Mouse (Mus musculus) hematopoietic stem cell, adult 5-6 weeks (primary cell): ENCODE data around the gene Lbp. TPM values are rescaled to one million over a fixed set of nuclear protein-coding genes. Genes with fewer than 3 reads are reported as not detected.

Experiments
- ATAC-seq, 2 experiments: fragments of 125-278 bp in 1 of 2; replicated peaks in 1 of 2; 2 replicates each; pipeline ENCODE4 v1.8.0; 2016 to 2017; ENCODE audit warnings: inconsistent platforms in 2 of 2, mild to moderate bottlenecking in 2 of 2, moderate number of reproducible peaks in 2 of 2, low read depth in 1 of 2, moderate TSS enrichment in 1 of 2; ENCODE audit not compliant: low FRiP score in 2 of 2, poor library complexity in 2 of 2, severe bottlenecking in 2 of 2, insufficient read depth in 1 of 2, low TSS enrichment in 1 of 2
- total RNA-seq: library from RNA; stranded (forward); fragments of 172-1452, 232-1000 nt; gene quantifications from 2 replicates; pipeline ENCODE4 v1.2.3, GENCODE M21; 2017

Lbp gene
- total RNA-seq, 1 experiment from 2014 or later = 43.5 TPM

DNA sequence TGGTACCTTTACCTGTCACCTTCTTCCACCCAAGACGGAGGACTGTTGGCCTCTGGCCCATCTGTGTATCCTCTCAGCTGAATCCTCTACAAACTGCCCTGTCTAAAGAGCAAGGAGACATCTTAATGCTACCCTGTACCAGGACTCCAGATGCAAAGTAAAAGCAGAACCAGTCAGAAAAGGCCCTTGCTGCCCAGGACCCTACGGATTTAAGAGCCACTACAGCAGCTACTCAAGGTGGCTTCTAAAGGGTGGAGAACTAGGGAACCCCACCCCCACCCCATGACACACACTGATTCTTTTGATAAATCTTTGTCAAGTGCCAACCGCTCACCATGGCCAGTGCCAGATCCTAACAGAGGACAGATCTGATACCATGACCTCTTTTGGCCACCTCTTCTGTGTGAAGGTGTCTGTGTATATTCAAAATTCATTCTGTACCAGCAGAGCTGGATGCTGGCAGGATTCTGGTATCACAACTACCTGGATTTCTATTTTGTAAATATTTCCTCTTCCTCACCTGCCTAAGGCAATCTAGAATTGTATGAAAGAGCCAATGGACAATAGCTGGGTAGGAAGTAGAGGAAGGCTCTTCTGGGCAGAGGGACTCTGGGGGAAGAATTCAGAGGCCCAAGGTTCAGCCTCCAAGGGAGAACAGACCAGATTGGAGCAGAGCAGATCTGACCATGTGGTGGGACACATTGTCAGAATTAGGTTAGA lies 46.7 kb downstream of the Lbp start:
- ATAC-seq = no peak

DNA sequence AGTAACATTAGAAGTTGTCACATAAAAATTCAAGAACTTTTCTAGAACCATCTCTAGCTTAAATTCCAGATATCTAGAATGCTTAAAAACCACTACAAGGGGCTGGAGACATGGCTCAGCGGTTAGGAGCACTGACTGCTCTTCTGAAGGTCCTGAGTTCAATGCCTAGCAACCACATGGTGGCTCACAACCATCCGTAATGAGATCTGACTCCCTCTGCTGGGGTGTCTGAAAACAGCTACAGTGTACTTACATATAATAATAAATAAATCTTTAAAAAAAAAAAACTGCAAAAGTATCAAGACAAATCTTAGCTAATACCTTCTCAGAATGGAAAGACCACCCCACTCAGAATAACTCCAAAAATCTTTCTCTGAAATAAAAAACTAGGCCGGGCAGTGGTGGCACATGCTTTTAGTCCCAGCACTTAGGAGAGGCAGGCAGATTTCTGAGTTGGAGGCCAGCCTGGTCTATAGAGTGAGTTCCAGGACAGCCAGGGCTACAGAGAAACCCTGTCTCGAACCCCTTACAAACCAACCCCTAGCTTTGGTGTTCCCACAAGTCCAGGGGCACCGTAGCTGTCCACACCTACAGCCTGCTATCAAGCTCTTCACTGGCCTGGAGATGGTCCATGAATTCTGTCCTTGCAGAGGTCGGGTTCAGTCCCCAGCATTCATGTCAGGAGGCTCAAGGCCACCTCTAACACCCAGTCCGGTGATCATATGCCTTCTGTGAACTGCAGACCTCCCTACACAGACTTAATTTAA lies 48.2 kb downstream of the Lbp start:
- ATAC-seq = no peak

DNA sequence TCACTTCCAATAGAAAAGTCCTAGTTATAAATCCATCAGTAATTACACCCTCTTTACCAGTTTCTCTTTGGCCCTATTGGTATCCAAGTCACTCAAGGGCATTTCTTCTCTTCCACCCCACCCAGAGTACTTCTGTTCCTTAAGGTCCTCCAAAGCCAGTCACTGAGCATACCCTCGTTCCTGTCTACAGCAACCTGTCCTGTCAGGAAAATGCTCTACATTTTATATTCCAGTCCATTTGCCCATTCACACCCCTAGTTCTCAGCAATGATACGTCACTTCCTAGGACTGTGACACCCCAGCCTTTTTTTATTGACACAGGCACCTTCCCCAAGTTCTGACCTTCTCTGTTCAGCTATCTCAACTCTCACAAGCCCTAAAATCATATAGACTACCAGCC lies 48.9 kb downstream of the Lbp start:
- no peak for ATAC-seq

DNA sequence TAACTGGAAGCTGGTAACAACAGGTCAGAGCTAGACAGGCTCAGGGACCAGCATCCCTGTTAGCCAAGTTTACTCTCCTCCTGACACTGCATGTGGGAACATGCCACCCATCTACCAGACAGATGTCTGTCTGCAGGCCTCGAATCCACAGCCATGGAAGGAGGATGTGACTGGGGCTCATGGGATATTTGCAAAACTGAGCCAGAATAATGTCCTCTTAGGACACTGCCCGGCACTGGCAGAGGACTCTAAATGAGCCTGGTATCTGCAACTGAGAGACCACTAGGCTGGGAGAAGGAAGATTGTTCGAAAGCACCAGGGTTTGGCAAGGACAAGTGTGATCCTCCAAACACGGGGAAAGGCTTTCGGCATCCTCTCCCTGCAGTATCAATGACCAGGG lies 49.8 kb downstream of the Lbp start:
- ATAC-seq = no peak

DNA sequence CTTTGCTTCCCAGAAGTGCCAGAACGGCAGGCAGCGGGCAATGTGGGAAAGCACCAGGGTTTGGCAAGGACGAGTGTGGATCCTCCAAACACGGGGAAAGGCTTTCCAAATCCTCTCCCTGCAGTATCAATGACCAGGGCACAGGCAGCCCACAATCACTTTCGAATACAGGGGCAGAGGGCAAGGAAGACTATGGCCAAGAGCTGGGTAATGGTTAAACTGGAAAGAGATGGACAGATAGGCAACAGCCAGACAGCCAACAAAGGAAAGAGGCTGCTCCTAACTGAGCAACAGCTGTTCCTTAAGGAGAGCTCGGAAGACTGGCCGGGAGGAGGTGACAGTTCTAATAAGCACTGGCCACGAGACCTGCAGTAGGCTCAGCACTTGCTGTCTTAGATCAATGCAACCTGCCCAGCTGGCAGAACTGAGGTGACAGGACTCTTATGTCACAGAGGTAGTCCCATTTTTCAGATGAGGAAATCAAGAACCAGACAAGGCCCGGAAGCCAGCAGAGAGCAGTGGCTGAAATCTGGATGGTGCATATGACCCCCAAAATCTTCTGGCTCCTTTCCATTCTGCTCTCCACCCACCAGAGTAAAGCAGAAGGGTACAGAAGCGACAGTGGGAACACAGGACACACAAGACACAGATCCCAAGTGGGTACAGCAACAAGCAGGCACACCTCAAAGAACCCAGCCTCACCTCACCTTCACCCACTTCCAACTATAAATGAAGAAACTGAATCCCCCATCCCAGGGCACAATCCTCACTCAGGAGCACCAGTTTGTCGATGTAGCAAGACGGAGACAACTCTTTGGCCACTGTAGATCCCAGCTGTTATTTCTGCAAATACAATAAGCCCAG lies 53.7 kb downstream of the Lbp start:
- ATAC-seq = no peak

DNA sequence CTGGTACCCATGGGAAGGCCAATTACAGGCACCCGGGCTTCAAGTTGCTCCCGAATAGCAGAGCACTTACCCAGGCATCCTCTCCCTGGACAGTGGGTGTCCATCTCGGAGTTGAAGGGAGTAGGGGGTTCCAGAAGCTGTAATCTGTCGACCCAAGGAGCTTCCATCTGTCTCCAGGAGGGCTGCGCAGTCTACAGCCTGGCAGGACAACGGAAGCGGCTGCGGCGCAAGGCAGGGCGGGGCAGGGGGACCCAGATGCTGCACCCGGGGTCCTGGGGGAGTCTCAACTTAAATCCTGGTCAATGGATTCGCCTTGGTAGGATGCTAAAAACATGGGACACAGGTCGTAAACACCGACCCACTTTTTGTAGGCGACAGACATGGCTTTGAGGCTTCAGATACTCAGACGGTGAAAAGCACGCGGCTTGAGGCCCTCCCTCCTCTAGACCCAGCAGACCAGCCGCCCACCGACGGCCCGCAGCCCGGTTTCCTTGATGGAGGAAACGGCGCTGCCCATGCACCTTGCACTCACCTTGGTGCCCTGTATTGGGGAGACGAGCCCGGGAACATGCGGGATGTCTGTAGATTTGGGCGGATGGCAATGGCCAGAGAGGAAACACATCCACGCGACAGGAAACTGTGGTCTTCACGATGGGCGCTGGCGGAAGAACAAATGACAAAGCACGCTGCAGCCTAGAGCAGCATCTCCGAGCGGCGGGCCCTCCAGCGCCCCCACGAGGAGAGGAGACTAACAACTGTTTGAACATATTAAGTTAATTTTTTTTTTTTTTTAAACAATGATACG lies 54.8 kb downstream of the Lbp start:
- peak; percentile 92 to 93 for ATAC-seq

DNA sequence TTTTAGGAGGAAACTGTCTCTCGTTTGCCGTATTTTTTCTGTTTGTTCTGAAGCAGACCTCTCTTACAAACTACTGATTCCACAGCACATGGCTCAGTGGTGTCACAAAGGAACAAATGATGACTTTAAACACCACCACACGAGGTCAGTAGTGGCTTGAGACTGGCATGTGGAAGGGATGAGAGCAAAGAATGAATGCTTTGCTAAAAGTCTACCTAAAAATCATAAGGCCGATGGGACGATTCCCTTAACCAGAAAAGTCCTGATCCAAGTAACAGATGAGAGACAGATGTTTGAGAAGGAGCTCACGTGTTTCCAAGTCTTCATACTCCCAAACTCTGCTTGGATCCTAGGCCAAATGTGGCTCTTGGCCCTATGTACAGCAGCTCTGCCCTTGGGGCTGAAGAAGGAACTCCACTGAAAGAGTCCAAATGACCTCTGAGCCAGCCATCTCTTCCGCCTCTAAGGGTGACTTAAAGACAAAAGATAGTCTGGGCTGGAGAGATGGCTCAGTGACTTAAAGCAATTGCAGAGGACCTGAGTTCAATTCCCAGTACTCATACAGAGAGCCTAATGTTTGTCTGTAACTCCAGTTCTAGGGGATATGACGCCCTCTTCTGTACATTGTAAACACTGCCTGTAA lies 55.5 kb downstream of the Lbp start:
- ATAC-seq = peak; percentile 6 to 15; a peak in 1 of 4 replicates

DNA sequence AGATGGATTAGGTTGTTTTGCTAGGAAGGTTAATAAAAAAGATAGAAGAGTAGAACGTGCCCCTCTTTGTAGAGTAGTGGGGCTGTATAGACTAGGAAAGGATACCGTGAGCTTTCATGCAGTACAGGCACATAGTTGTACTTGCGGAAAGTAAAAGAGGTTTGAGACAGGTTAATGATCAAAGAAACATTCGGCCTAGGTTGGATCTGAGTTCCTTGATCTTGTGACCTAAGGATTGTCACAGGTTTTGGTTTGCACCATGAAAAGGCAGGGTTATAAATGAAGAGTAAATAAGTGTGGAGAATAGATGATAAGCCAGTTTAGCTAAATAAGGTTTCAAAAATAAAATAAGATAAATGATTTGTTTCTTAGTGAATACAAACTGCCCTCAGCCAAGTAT lies 57.9 kb downstream of the Lbp start:
- ATAC-seq = no peak

DNA sequence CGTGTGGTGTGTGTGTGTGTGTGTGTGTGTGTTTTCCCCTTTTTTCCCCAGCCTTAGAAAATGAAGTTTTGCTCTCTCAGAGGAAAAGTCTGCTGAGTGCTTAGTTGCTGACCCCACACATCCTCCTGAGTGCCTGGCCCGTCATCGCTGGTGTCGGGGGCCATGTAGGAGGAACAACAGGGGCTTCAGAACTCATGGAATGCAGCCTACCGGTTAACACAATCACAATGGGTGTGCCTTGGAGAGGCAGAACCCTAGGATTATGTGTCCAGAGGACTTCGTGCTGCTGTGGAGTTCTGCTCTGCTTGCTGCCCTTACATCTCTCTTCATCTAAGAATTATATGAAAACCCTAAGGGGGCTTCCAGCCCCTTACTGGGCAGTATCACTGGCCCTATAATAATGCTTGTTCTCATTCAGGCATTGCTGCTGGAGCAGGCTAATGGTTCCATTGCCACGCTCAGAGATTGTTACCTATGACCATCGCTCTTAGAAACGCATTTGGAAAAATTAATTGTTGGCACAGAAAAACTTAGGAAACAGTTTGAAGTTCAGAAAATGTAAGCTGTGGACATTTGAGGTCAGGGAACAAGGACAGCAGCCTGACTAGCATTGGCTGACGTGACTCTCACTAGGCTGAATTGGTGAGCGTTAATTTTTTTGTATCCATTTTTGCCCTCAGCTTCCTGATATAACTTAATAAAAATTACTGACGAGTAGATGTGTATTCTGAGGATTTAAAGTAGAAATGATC lies 59.0 kb downstream of the Lbp start:
- no peak for ATAC-seq

DNA sequence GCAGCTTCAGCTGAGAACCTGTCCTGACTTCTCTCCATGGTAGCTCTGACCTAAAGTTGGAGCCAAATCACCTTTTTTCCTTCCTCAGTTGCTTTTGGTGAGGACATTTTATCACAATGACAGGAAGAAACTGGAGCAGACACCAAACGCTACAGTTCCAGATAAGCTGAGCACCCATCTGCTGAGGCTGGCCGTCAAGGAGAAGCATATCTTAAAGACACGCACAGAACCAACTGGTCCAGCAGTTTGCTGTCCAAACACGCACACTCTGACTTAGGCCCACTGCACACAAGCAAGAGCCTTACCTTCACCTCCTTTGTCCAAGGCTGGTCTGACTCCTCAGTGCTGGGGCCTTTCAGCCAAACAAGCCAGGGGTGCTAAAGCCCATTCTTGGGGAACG lies 61.4 kb downstream of the Lbp start:
- no peak for ATAC-seq

DNA sequence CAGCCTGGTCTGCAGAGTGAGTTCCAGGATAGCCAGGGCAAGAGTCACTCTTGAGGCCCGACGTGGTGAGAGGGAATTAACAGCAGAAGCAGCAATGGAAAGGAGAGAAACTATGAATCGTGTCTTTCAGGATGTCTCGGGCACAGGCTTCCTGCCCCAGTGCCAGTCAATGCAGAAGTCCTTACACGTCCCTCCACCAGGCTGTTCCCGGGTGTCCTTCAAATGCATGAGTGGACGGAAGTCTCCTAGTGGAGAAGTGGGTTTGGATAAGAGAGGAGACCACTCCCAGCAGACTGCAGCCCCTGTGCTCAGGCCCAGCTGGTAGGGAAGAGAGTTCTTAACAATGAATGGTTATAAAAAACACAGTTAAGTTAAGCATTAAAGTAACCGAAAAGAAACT lies 62.0 kb downstream of the Lbp start:
- ATAC-seq = no peak

DNA sequence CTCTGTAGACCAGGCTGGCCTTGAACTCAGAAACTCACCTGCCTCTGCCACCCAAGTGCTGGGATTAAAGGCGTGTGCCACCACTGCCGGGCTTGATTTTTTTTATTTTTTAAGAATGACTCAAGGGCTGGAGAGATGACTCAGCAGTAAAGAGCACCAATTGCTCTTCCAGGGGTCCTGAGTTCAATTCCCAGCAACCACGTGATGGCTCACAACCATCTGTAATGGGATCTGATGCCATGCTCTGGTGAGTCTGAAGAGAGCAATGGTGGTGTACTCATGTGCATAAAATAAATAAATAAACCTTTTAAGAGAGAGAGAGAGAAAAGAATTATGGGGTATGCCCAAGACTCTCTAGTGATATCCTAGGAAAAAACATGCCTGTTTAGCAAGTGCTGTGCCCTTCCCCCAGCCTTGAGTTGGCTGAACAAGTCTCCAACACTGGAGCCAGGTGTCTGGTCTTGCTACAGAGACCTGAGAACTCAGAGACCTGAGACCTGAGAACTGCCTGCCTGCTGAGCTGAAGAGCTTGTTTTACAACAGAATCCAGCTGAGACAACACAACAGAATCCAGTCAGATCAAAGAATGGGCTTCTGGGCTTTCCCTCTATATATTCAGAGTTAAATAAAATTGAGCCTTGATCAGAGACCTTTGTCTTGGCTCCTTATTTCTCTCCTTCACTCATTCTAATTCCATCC lies 63.3 kb downstream of the Lbp start:
- ATAC-seq = no peak

DNA sequence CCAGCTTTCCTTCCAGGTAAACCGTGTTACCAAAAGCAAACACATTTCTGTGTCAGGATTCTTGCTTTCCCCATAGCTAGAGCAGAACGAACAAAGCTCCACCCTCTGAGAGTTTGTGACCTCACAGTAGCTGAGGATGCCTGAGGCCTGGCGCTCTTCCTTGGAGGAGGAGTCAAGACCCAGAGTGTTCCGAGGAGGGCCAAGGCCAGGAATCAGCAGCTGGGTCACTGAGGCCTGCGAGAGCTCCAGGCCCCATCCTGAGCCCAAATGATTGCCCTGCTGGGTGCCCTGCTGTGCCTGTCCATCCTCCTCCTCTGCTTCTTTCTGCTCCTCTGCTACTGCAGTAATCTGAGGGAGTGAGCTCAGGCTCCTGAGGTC lies 63.9 kb downstream of the Lbp start:
- no peak for ATAC-seq

DNA sequence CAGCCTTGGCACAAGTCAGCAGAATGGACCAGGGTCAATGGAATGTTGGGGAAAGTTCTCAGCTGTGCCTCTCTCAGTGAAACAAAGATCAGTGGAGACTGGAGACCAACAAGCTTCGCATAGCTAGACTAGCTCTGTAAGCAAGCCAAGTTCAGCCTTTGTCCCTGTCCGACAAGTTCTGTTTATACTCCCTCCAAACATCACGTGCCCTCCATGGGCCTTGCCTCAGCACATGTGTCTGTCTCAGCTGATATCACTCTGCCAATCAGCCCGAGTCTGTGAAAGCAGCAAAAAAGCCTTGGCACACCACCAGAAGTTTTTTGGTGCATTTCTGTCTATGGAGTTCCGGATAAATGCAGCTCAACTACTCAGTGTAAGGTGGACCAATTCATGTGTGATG lies 66.8 kb downstream of the Lbp start:
- no peak for ATAC-seq

DNA sequence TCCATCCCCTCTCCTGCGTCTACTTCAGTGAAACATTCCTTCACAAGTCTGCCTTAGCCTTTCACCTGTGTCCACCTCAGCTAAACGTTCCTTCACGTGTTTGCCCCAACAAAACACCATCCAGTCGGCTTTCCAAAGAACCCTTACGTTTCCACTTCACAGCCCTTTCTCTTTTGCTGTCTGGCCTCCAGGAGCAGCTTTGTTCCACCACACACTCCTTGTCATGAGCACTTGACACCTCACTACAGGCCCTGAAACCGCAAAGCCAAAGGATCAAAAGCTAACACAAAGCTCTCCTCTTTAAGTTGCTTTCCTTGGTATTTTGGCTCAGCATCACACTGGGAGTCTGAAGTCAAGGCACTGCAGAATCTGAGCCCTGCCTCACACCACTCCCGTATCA lies 67.2 kb downstream of the Lbp start:
- no peak for ATAC-seq
